Mouse (Mus musculus) adrenal gland, postnatal 10 days (tissue): ENCODE measurements around the gene Matn3. TPM values are rescaled to one million over a fixed set of nuclear protein-coding genes. Genes with fewer than 3 reads are reported as not detected.

Source experiments
- DNase-seq: peaks from one replicate; pipeline ENCODE4 v3.0.0; 2021; ENCODE audit warnings: mixed read lengths
- long read RNA-seq, 2 experiments: library from polyadenylated mRNA; stranded (forward); transcript quantifications; one replicate each; pipeline ENCODE4 v2.0.0; 2021
- total RNA-seq, 2 experiments: library from RNA; stranded (reverse); gene quantifications; 2 replicates each; pipeline ENCODE4 v1.2.3; 2021

Gene Matn3
- total RNA-seq = under 1 TPM in 1 of 2 experiments, not detected in 1; 0.30 TPM
- long read RNA-seq, experiment 1, partial matches to known transcripts = 0 of 1 reads
- long read RNA-seq, experiment 1, other reads (novel, unspliced or antisense) = 0 of 1 reads
- long read RNA-seq, experiment 2 = 0 reads

DNA sequence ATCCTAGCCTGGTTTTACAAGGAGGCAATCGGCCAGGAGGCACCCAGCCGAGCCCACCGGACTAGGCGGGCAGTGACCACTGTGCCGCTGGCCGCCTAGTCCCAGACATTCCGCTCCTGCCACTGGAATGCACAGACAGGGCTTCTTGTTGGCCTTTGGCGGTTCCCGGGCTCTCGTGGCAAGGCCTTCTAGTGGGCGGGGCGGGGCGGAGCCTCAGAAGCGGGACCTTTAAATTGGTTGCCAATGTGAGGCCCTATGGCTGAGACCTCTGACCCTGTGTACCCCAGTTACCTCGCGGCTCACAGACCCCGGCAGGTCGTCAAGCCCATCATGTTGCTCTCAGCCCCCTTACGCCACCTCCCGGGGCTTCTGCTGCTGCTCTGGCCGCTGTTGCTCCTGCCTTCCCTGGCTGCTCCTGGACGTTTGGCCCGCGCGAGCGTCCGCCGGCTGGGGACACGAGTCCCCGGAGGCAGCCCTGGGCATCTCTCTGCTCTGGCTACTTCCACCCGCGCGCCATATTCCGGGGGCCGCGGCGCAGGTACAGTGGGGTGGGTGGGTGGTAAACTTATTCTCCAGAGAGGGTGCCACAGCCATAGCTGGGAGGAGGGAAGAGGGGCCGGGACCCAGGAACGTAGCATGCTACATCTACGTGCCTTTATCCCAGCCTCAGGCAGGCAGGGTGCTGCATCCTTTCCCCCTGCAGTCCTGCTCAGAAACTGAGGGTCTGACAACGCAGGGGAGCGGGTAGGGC lies at the start of gene Matn3:
Matn3 (plus strand) TSS at position 216 of the 751 bp plus-strand sequence.
- DNase-seq = peak; percentile 88

DNA sequence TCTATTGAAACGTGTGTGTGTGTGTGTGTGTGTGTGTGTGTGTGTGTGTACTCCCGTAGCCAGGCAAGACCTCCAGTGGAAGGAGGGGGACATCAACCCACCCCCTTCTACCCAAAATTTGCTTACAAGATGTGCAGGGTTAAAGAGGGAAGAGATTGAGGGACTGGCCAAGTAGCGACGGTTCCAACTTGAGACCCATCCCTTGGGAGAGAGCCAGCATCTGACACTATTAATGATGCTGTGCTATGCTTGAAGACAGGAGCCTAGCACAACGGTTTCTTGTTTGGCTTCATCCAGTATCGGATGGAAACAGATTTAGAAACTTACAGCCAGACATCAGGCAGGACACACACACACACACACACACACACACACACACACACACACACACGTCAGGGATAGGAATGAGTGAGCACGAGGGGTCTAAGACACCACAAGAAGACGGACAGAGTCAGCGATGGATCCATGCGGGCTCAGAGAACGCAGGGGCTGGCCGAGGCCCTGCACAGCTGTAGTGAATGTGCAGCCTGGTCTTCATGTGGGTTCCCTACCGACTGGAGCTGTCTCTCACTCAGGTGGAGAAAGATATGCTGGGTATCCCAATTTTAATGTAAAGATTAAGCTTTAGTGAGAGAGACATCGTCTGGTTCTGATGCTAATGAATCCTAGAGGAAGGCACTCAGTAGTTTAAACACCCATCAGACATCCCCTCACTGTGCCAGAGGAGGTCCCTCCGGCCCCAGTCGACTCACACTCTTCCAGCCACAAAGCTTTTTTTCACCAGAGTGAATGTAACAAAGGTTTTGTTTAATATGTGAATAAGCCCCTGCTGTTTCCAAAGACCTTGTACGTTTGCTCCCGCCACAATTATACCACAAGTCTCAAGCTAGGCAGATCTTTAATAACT lies 48.6 kb upstream of the Matn3 start:
- no peak for DNase-seq

DNA sequence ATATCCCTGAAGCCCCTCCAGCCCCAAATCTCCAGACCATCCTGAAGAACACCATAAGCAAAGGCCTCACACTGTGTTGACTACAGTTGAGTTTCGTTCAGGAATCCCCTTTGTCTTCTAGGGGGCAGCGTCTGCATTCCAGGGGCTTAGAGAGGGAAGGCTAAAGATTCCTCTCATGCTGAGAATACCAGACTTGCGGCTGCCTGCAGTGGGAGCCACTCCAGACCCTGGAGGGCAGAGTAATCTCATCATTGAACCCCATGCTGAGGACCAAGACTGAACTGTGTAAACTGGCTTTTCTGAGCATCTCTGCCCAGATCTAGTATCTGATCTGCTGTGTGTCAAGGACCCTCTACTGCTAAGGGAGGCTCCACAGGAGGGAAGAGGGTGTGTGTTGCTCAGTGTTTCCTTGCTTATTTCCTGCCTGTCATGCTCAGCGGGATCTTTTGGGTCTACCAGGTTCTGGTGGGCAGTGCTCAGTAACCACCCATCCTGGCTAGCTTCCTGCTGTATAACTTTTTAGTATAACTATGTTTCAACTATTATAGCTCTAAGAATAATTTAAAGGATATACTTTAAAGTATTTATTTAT lies 47.5 kb upstream of the Matn3 start:
- DNase-seq = no peak

DNA sequence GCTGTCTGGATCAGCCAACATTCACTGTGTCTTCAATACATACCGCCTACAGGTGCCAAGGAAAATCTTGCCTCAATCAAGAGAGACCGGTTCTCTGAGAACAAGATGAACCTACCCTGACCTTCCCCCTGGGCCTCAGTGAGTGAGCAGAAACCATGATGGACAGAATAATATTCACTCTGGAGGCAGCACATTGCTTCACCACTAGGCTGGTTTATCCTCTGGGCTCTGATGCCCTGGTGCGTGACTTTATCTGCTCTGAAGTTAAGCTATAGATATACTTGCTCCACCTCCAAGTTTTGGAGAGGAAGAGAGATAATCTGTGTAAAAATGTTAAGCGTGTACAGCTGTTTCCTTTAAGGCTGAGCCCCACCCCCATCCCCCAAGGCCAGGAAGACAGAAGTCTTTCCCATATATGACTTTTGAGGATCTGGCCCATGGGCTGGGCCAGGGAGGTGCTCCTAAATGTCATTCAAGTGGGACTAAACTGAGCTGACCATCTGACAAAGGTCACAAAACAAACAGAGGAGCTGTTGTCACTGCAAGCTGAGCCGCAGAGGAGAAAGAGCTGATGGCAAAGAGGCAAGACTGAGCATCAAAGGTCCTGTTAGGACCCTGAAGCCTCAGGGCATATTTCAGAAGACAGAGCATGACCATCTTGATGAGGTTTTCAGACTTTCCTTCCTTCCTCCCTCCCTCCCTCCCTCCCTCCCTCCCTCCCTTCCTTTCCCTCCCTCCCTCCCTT lies 46.6 kb upstream of the Matn3 start:
- no peak for DNase-seq

DNA sequence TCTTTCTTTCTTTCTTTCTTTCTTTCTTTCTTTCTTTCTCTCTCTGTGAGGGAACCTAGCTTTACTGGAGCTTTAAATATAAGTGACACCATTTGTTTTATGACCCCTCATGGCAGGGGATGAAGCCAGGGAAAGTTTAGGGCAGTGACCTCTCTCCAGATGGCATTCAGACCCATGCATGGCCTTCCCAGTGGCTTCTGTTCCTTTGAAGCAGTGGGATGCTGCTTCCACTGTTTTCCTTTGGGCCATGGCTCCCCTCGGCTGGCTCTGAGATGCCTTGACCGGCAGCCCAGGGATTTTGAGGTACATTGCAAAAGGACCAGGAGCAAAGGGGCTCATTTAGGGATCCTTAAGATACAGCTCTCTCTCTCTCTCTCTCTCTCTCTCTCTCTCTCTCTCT lies 45.8 kb upstream of the Matn3 start:
- DNase-seq = no peak

DNA sequence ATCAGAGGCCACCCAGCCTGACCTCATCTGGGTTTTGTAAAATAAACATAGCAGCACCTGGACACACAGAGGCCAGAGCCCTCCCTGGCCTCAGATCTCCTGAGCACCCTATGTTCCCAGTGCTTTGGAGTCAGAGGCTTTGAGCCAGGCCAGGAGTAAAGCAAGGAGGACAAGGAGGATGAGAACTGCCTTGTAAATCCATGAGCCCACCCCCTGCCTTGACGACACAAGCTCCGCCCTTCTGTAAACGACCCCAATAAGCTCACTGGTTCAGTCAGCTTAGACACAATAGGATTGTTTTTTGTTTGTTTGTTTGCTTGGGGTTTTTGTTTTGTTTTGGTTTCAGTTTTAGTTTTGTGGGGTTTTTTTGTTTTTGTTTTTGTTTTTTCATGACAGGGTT lies 45.2 kb upstream of the Matn3 start:
- no peak for DNase-seq

DNA sequence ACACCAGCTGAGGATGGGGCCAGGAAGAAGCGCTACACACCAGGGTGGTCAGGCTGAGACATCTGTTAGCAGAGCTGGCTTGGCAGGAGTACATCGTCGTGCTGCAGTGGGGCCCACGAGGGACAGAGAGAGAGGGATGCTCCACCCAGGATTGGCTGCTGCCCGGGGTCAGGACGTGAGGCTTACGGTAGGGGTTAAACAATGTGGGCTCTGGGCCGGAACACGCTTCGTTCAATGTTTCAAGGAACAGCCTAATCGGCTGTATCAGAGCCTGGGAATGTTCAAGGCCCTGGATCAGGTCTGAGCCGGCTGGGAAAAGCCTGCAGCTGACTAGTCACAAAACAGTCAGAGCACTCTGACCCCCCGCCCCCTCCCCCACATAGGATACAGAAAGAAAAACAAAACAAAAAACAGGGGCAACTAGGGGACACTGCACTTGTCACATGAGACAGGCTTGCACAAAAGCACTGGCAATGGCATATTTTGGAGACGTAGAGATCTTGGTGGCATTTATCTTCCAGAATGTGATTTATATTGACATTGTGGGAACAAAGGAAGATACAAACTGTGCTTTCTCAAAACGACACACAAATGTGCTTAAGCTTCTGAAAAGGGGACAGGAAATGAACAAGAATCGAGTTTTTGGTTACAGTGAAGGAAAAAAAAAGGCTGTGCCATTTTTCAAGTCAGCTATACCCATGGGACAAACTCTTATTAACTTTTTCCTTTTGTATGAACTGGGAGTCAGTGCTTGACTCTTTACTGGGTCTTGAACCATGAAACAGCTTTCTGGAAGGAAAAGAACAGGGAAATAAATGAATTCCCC lies 34.7 kb upstream of the Matn3 start:
- peak; percentile 67 for DNase-seq

DNA sequence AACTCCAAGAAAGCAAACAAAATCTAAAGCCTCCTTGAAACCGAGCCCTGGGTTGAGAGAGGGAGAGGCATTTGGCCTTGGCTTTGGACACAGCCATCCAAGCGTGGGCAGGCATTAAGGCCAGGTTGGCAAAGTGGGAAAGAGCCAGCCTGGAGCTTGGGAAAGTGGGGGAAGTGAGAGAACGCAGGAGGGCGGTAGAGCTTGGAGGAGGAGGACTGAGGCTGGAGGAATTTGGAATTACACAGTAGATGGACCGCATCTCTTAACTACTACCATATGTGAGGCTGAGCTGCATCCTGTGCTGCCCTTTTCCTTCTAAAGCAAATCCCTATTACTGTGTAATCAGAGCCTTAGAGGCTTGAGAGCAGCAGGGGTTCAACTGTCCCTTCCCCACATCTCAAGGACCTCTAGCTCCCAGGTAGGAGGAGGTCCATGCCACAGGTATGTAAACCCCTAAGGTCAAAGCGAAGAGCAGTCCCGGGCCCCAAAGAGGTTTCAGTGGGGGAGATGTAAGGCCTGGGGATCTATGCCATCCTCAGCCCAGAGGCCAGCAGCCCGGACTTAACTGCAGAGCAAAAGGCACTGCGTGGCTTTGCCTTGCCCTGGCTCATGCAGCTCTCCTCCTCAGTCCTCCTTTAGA lies 33.9 kb upstream of the Matn3 start:
- DNase-seq = peak; percentile 56

DNA sequence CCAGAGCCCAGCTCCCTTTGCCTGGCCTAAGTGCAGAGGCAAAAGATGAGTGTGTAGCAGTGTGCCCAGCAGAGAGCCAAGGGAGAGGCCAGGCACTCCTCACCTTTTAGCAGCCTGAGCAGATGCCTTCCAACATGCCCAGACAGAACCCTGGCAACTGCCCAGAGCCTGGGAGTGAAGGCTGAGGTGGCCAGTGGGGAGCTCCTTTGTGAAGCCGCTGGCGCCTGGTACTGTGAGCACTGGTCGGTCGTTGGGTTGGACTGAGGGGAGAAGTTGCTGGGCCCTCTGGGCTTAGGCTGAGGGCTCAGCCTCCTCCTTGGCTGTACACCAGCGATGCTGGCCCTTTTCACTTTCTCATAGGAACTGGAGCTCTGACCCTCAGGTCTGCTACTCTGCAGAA lies 31.4 kb upstream of the Matn3 start:
- peak; percentile 78 for DNase-seq

DNA sequence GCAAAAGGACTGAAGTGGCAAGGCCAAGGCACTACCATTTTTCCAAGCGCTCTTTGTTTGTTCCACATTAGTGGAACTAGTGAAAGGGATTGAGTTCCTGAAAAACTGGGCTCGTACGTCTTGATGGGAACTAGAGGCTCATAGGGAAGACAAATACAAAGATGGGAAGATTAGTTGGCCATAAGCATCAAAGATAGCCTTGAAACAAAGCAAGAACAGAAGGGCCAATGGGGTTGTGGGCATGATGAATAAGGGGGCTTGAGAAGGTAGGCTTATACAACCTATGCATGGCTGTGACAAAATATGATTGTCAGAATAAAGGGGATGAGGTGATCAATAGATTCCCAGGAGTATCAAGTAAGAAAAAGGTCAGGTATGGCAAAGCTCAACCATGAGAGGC lies 28.5 kb upstream of the Matn3 start:
- no peak for DNase-seq

DNA sequence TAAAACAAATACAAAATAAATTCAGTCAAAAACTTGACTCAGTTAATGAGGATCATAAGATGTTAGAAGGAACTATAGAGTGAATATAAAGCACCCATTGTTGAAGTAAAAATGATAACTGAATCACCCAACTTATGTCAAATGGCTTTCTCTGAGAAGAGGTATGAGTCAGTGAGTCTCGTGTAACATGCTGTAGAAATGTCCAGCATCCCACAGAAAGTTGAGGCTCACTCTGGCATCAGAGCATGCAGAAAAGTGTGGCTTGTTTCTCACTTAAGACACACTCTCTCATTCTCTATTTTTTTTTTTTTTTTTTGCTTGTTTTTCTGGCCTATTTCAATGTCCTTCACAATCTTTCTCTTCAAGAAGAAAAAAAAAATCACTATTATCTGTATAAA lies 26.7 kb upstream of the Matn3 start:
- DNase-seq = no peak

DNA sequence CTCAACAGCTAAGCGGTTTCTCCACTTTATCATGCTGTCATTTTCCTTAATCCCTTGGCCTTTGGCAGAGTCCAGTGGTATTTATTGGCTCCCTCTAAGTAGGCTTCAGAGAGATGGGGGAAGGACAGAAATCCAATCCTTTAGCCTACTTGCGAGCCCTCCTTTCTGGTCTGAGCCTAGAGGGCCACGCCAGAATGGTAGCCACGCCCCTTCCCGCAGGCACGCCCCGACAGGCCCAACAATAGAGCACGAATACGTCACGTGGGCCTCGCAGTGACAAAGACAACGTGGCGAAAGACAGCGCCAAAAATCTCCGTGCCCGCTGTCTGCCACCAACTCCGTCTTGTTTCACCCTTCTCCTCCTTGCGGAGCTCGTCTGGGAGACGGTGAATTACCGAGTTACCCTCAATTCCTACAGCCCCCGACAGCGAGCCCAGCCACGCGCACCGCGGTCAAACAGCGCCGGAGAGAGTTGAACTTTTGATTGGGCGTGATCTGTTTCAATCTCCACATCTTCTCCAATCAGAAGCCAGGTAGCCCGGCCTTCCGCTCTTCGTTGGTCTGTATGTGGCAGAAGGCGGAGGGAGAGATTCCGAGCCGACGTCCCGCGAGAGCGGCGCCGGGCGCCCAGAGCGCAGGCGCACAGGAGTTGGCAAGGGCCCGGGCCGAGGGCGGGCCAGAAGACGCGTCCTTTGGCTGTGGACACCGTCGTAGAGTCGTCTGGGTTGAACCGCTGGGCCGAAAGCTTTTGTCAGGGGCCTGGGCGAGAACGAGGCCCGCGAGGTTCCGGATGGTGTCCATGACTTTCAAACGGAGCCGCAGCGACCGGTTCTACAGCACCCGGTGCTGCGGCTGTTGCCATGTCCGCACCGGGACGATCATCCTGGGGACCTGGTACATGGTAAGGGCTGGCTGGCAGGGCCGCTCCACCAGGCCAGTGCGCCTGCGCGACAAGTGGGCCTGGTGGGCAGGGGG lies 26.0 kb upstream of the Matn3 start, which contains the start of gene Laptm4a:
Laptm4a (plus strand) TSS at position 271 of the 975 bp plus-strand sequence.
- peak; percentile 99 for DNase-seq

DNA sequence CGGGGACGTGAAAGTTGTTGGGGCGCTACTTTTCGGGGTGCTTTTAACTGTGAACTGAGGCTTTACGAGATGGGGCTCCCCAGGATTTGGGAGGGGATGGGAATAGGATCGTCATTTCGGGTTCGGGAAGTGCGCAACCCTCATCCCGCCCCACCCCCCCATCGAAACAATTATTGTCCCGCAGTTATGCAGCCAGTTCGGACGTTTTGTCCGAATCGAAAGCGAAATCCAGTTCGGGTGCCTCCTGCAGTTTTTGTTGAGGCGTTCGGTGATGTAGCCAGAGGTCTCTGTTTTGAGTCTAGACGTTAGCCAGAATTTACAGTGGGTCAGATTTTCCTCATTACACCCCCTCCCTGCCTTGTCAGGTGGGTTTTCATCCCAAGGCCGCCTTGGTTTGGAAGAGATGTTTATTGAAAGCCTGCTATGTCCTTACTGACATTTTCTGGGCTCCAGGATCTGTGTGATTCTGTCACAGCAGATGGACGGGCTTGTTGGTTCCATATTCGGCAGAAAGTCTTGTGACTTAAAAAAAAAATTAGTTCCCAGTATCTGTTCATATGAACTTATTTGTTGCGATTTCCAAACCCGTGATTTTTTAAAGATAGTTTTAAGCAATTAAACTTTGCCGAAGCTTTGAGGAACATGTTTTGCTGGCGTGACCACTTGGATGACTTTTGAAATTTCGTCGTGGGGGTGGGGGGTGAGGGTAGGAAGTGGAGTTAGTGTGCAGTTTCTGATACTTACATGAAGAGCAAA lies 25.2 kb upstream of the Matn3 start:
- DNase-seq = no peak

DNA sequence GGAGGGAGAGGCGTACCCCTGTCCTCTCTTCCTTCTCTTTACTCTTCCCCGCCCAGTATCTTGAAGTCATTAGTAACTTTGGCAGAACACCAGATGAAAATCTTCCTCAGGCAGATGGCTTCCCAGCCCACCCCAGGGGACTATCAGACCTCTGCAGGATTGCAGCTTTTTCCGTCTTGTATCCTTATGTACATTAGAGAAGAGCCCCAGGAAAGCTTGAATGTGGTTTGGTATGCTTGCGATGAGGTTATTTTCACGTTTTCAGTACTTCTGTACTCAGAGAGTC lies 24.7 kb upstream of the Matn3 start:
- DNase-seq = peak; percentile 29

DNA sequence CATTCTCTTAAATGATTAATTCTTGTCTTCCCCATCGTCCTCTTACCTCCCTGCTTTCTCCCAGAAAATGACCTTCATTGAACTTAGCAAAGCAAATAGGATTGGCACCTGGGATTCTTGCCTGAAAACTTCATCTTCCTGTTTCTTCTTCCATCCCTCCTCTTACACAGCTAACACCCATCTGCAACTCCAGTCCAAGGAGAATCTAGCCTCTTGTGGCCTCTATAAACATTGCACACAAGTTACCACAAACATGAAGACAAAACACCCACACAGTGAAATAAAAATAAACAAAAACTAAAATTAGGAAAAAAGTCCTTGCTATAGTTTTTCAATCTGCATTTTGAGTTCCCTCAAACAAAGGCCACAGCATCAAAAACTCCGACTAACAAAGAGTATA lies 24.1 kb upstream of the Matn3 start:
- no peak for DNase-seq

DNA sequence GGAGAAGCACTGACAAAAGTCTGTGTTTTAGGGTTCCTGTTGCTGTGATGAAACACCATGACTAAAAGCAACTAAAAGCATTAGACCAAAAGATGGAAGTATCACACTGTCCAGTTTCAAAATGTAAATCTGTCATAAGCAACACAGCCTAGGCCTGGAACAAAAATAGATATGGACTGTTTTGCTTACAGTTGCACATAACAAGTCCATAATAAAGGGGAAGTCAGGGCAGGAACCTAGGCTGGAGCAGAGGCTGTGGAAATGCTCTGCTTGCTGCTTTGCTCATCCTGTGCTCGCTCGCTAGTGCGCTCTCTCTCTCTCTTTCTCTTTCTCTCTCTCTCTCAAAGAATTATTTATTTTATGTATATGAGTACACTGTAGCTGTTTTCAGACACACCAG lies 20.1 kb upstream of the Matn3 start:
- DNase-seq = no peak

DNA sequence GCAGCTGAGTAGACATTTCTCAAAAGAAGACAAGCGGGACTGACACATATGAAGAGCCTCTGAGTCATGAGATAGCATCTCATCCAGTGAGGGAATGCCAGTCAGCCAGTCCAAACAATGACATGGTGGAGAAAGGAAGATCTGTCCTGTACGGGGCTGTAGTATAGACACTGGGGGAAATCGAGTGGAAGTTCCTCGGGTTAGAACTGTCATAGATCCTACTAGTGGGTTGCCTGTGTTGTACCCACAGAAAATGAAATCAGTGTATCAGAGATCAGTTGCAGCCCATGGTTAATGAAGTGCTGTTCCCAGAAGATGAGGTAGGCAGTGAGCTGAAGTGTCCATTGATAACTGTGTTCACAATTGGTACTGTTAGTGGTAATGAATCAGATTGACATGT lies 19.0 kb upstream of the Matn3 start:
- DNase-seq = no peak

DNA sequence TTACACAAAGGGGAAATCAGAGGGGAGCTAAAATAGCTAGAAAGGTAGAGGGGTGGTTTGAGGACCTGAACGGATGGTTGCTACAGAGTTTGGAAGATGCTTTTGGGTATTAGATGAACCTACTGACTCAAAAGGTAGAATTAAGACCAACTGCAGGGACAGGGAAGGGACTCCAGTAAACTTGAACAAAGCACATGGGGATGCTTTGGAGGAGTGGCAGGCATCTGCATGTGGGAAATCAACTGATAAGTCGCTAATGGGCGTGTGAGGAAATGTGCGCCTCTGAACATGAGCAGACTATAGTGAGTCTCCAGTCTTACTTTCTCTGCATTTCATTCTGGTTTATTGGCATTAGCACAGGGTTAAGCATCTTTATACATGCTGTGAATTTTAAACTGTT lies 16.6 kb upstream of the Matn3 start:
- no peak for DNase-seq

DNA sequence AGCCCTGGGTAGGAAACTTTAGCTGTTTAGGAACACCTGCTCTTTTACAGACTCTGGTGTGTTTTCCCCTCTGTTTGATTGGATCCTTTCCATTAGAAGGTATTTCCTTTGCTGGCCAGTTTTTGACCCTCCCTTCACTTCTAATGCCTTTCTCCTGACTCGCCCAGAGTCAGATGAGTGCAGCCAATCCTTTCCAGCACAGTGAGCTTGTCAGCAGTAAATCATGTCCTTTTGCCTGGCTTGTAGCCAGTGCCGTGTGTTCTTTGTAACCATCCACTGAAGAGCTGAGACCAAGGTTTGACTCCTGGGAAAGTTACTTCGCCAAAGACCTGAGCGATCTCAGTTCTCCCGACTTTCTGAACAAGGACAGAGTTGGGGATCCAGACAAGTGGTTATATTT lies 12.4 kb upstream of the Matn3 start:
- DNase-seq = peak; percentile 73
